Mouse (Mus musculus): Measurements from ENCODE around the gene Ntm.

GRCm38 (mm10) chr9:29247812-29248211 is 715.1 kb downstream of the Ntm start:
- TF ChIP-seq CTCF (IDR thresholded peaks at IDR 0.05; ENCODE audit: control insufficient read depth, insufficient read depth, insufficient read length) (no peak), CEBPB (IDR thresholded peaks at IDR 0.05; ENCODE audit: low read depth) (no peak), MYOG (IDR thresholded peaks at IDR 0.05; ENCODE audit: control insufficient read depth, extremely low read depth, insufficient read length) (no peak), FOSL1 (IDR thresholded peaks at IDR 0.05; ENCODE audit: insufficient read depth, low read length, poor library complexity, severe bottlenecking) (no peak), USF1 (IDR thresholded peaks at IDR 0.05; ENCODE audit: low read depth) (no peak), MAX (IDR thresholded peaks at IDR 0.05) (no peak), MYOD1 (IDR thresholded peaks at IDR 0.05; ENCODE audit: control insufficient read depth, insufficient read length, low read depth) (no peak)

All from C2C12 (cell line).